Comparison of ENCODE assay signal across 15 mouse cellular contexts in genomic region chr7:43712267-43712666, GRCm38 (mm10). TPM values are rescaled to one million over a fixed set of nuclear protein-coding genes. Genes with fewer than 3 reads are reported as not detected.
DNase-seq lines count a peak whose midpoint lies in the region; ATAC-seq and TF ChIP-seq lines count a peak whose summit lies in the region.
"Had no signal": no experiment of that assay in that cellular context is flagged by ENCODE, and none has a peak within 500 bp of the region (broad histone marks: within the 10 kb centered on the region; RNA-seq: fewer than 3 reads in every experiment).

TSS of gene Klk13 (plus strand) at chr7:43712567.

- no peak for ATAC-seq in heart, embryonic 14.5 days (ENCODE audit: insufficient number of reproducible peaks, insufficient read depth, low FRiP score, low read depth)
- ATAC-seq in lung, embryonic 14.5 days (ENCODE audit: insufficient read depth), result no peak
- ATAC-seq in embryonic facial prominence, embryonic 12.5 days (ENCODE audit: insufficient number of reproducible peaks, insufficient read depth, low FRiP score, low TSS enrichment), result no peak
- no peak for ATAC-seq in midbrain, embryonic 16.5 days

- no peak within 1 kb of the TSS for H3K27ac ChIP-seq in heart, embryonic 14.5 days (replicated peaks in 1 of 2; ENCODE audit: control insufficient read depth in 1 of 2, insufficient read depth in 1 of 2, low read depth in 2 of 2, low read length in 2 of 2)
- H3K27ac ChIP-seq in heart, adult 2 months, result no peak within 1 kb of the TSS
- H3K27ac ChIP-seq in lung, embryonic 14.5 days (ENCODE audit: low read depth), result no peak within 1 kb of the TSS
- H3K27ac ChIP-seq in embryonic facial prominence, embryonic 12.5 days, result no peak within 1 kb of the TSS
- H3K27ac ChIP-seq in midbrain, embryonic 16.5 days (ENCODE audit: low read length), result no peak within 1 kb of the TSS

- peak within 1 kb of the TSS; percentile 18 for H3K4me2 ChIP-seq in heart, embryonic 14.5 days (ENCODE audit: low read length)
- peak within 1 kb of the TSS; percentile 48 for H3K4me2 ChIP-seq in lung, embryonic 14.5 days
- peak within 1 kb of the TSS; percentile 32 for H3K4me2 ChIP-seq in embryonic facial prominence, embryonic 12.5 days (replicated peaks)
- H3K4me2 ChIP-seq in midbrain, embryonic 16.5 days (ENCODE audit: low read length), result 0 out of 2 replicates have a peak within 1 kb of the TSS, but pooled peaks have one; percentile 12

- 55% methylated on average over 4 of the region's 4 CpGs for WGBS in heart, embryonic 14.5 days
- 56% methylated on average over 4 of the region's 4 CpGs for WGBS in heart, adult 2 months
- 50% methylated on average over 4 of the region's 4 CpGs for WGBS in lung, embryonic 14.5 days
- WGBS in embryonic facial prominence, embryonic 12.5 days, result 57% methylated on average over 4 of the region's 4 CpGs
- 58% methylated on average over 4 of the region's 4 CpGs for WGBS in midbrain, embryonic 16.5 days

- no peak for TF ChIP-seq POLR2A in heart, adult 2 months (IDR thresholded peaks at IDR 0.05; ENCODE audit: insufficient read depth, low read depth, low read length)

- H3K36me3 ChIP-seq in heart, embryonic 14.5 days (ENCODE audit: control insufficient read depth, insufficient read depth, low read length), result no peaks in the 10 kb centered on the region
- no peaks in the 10 kb centered on the region for H3K36me3 ChIP-seq in heart, adult 2 months (ENCODE audit: control insufficient read depth, insufficient read depth, low read length)
- H3K36me3 ChIP-seq in lung, embryonic 14.5 days (ENCODE audit: insufficient read depth), result no peaks in the 10 kb centered on the region
- no peaks in the 10 kb centered on the region for H3K36me3 ChIP-seq in embryonic facial prominence, embryonic 12.5 days
- H3K36me3 ChIP-seq in midbrain, embryonic 16.5 days (ENCODE audit: control insufficient read depth, insufficient read depth, low read length), result no peaks in the 10 kb centered on the region

- DNase-seq in heart, adult 2 months, result no peak
- DNase-seq in lung, embryonic 14.5 days, result no peak
- no peak for DNase-seq in lung, postnatal 25 days (ENCODE audit: low spot score)
- no peak for DNase-seq in right cerebral cortex, postnatal 36 days (ENCODE audit: low spot score in 2 of 2)
- DNase-seq in MN1 (ENCODE audit: low spot score), result no peak
- DNase-seq: adrenal gland, postnatal 36 days; cerebellum, adult 8-10 months; heart, postnatal 10 days; kidney, postnatal 36 days; thymus, postnatal 36 days had no signal

- no peaks in the 10 kb centered on the region for H3K79me2 ChIP-seq in heart, adult 2 months (replicated peaks; ENCODE audit: control insufficient read depth, insufficient read depth, low read length)

- H3K27me3 ChIP-seq in heart, embryonic 14.5 days (ENCODE audit: control insufficient read depth, insufficient read depth, low read length), result 0 out of 2 replicates have a peak, but pooled peaks cover 6% of the 10 kb centered on the region
- H3K27me3 ChIP-seq in heart, adult 2 months (ENCODE audit: control insufficient read depth, insufficient read depth, low read length), result no peaks in the 10 kb centered on the region; the same call in 1 of the 2 replicates
- no peaks in the 10 kb centered on the region for H3K27me3 ChIP-seq in lung, embryonic 14.5 days (ENCODE audit: insufficient read depth, low read length)
- 0 out of 2 replicates have a peak, but pooled peaks cover 4% of the 10 kb centered on the region for H3K27me3 ChIP-seq in embryonic facial prominence, embryonic 12.5 days
- no peaks in the 10 kb centered on the region; the same call in 1 of the 2 replicates for H3K27me3 ChIP-seq in midbrain, embryonic 16.5 days (ENCODE audit: control insufficient read depth, insufficient read depth, low read depth, low read length)

- peaks cover 0 to 2% of the 10 kb centered on the region in 2 experiments; a peak in 1 of 4 replicates for H3K4me1 ChIP-seq in heart, embryonic 14.5 days (ENCODE audit: control insufficient read depth in 2 of 2, insufficient read depth in 2 of 2, low read length in 2 of 2)
- no peaks in the 10 kb centered on the region for H3K4me1 ChIP-seq in heart, adult 2 months (ENCODE audit: control insufficient read depth, insufficient read depth, low read length)
- H3K4me1 ChIP-seq in lung, embryonic 14.5 days (ENCODE audit: insufficient read depth), result no peaks in the 10 kb centered on the region
- 0 out of 2 replicates have a peak, but pooled peaks cover 3% of the 10 kb centered on the region for H3K4me1 ChIP-seq in embryonic facial prominence, embryonic 12.5 days
- no peaks in the 10 kb centered on the region for H3K4me1 ChIP-seq in midbrain, embryonic 16.5 days (ENCODE audit: control insufficient read depth, insufficient read depth, low read length)

- TF ChIP-seq EP300 in heart, adult 2 months (IDR thresholded peaks at IDR 0.05; ENCODE audit: insufficient read depth, low read depth, low read length), result no peak

- H3K4me3 ChIP-seq in heart, embryonic 14.5 days (ENCODE audit: control insufficient read depth in 1 of 2, insufficient read depth in 1 of 2, low read depth in 1 of 2, low read length in 2 of 2), result no peak within 1 kb of the TSS
- H3K4me3 ChIP-seq in heart, adult 2 months, result no peak within 1 kb of the TSS
- H3K4me3 ChIP-seq in lung, embryonic 14.5 days (ENCODE audit: low read depth, low read length), result no peak within 1 kb of the TSS
- H3K4me3 ChIP-seq in embryonic facial prominence, embryonic 12.5 days, result no peak within 1 kb of the TSS
- H3K4me3 ChIP-seq in midbrain, embryonic 16.5 days (ENCODE audit: low read depth, low read length), result no peak within 1 kb of the TSS

- no peak for TF ChIP-seq CTCF in heart, adult 2 months (IDR thresholded peaks at IDR 0.05)
- TF ChIP-seq CTCF in lung, embryonic 14.5 days (IDR thresholded peaks at IDR 0.05; ENCODE audit: low read depth), result no peak

- no peak within 1 kb of the TSS for H3K9ac ChIP-seq in heart, embryonic 14.5 days (ENCODE audit: low read length)
- no peak within 1 kb of the TSS for H3K9ac ChIP-seq in heart, adult 2 months (ENCODE audit: low read depth, low read length)
- H3K9ac ChIP-seq in lung, embryonic 14.5 days, result no peak within 1 kb of the TSS
- no peak within 1 kb of the TSS; the same call in 1 of the 2 replicates for H3K9ac ChIP-seq in embryonic facial prominence, embryonic 12.5 days
- no peak within 1 kb of the TSS for H3K9ac ChIP-seq in midbrain, embryonic 16.5 days (ENCODE audit: low read depth, low read length)

- H3K9me3 ChIP-seq in heart, embryonic 14.5 days (ENCODE audit: control insufficient read depth, low read length), result no peaks in the 10 kb centered on the region
- H3K9me3 ChIP-seq in lung, embryonic 14.5 days (ENCODE audit: low read depth, low read length), result no peaks in the 10 kb centered on the region
- no peaks in the 10 kb centered on the region for H3K9me3 ChIP-seq in embryonic facial prominence, embryonic 12.5 days
- H3K9me3 ChIP-seq in midbrain, embryonic 16.5 days (replicated peaks; ENCODE audit: control insufficient read depth, low read length, poor library complexity, severe bottlenecking), result no peaks in the 10 kb centered on the region

- intact Hi-C loops in heart, adult 2 months (cut with DNase I), result no loop called here

RNA-seq across cellular contexts. Expression of gene Klk13, which starts in this region (rescaled TPM):
- polyA plus RNA-seq in heart, embryonic 14.5 days (2014; fragmentation: Nextera tagmentation; extraction: Ambion mirVana), result not detected in 2 replicates
- total RNA-seq in heart, adult 2 months (2021), result not detected
- 0.18 and 0.35 TPM in 2 replicates for polyA plus RNA-seq in heart, adult 2 months (2012; rRNA removed)
- polyA plus RNA-seq in lung, embryonic 14.5 days (2014; fragmentation: Nextera tagmentation; extraction: Ambion mirVana), result 1.3 and 1.7 TPM in 2 replicates
- 0.36 and 0.73 TPM in 2 replicates for polyA plus RNA-seq in embryonic facial prominence, embryonic 12.5 days (2016; fragmentation: Nextera tagmentation; extraction: Ambion mirVana)
- 0.19 and 0.20 TPM in 2 replicates for polyA plus RNA-seq in midbrain, embryonic 16.5 days (2015; fragmentation: Nextera tagmentation; extraction: Ambion mirVana)
- total RNA-seq: adrenal gland, postnatal 36 days; heart, postnatal 10 days; megakaryocyte progenitor cell, adult 5-6 weeks had no signal
- polyA plus RNA-seq: neural tube, embryonic 11.5 days had no signal
